Mouse (Mus musculus): ENCODE data around the gene Asap2. TPM values are rescaled to one million over a fixed set of nuclear protein-coding genes. Genes with fewer than 3 reads are reported as not detected.

Gene Asap2
- polyA plus RNA-seq, 2 experiments: 1.0 to 2.0 TPM

DNA sequence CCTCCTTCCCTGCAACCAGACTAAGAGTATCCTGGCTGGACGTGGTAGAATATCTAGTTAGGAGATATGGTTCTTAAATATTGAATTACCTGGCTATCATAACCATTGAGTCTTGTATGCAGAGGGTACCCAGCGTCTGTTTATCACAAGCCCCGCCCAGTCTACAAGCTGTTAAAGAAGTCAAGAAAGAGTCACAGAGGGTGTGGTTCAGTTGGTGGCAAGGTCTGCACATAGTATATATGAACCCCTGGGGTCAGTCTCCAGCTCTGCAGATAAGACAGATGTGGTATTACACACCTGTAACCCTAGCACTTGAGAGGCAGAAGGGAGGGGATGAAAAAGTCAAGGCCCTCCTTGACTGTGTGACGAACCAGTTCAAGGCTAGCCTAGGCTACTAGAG lies 215.5 kb downstream of the Asap2 start:
- Histone ChIP-seq H3K4me3 (ENCODE audit: insufficient read depth in 1 of 2, low read depth in 2 of 2, low read length in 2 of 2) (no peak overlapping the region), H3K27me3 (ENCODE audit: control insufficient read depth, insufficient read depth, low read length) (no peaks in the 10 kb centered on the region), H3K4me2 (ENCODE audit: low read depth) (no peak overlapping the region), H3K27ac (no peak overlapping the region), H3K9me3 (ENCODE audit: control insufficient read depth, low read length) (no peaks in the 10 kb centered on the region), H3K9ac (replicated peaks) (no peak overlapping the region), H3K4me1 (replicated peaks; ENCODE audit: control insufficient read depth in 2 of 2, insufficient read depth in 2 of 2, low read length in 1 of 2) (peaks cover 11 to 45% of the 10 kb centered on the region in 2 experiments), H3K36me3 (replicated peaks; ENCODE audit: control insufficient read depth, insufficient read depth, low read depth) (no peaks in the 10 kb centered on the region)
- TF ChIP-seq EP300 (IDR thresholded peaks at IDR 0.05; ENCODE audit: low read depth) (0 out of 2 replicates have a peak, but pooled peaks have one; percentile 14), CTCF (IDR thresholded peaks at IDR 0.05; ENCODE audit: low read depth) (no peak)
- DNase-seq (ENCODE audit: low read depth in 3 of 3, low spot score in 3 of 3) (no peak), ATAC-seq (ENCODE audit: insufficient read depth) (peak; percentile 66)
- WGBS (ENCODE audit: insufficient replicate concordance): 29% methylated on average over 4 of the region's 4 CpGs

DNA sequence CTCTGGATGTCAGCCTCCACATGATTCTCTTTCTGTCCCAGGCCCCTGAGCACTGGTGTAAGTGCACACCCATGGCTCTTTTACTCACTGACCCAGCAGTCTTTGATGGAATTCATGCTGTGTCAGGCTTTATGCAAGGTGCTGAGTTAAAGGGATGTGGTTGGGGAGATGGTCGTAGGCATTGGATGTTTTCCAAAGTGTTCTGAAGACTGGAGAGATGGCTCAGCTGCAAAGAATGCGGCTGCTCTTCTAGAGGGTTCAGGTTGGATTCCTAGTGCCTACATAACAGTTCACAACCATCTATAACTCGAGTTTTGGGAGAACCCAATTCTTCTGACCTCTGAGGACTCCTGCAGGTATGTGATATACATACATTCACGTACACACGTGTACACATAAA lies 217.2 kb downstream of the Asap2 start:
- ATAC-seq (ENCODE audit: insufficient read depth) (no peak), DNase-seq (ENCODE audit: low read depth in 3 of 3, low spot score in 3 of 3) (no peak)
- H3K4me2 ChIP-seq (ENCODE audit: low read depth): no peak overlapping the region
- no peak overlapping the region for H3K27ac ChIP-seq
- no peaks in the 10 kb centered on the region for H3K9me3 ChIP-seq (ENCODE audit: control insufficient read depth, low read length)
- no peaks in the 10 kb centered on the region for H3K27me3 ChIP-seq (ENCODE audit: control insufficient read depth, insufficient read depth, low read length)
- no peaks in the 10 kb centered on the region for H3K36me3 ChIP-seq (replicated peaks; ENCODE audit: control insufficient read depth, insufficient read depth, low read depth)
- H3K4me3 ChIP-seq (ENCODE audit: insufficient read depth in 1 of 2, low read depth in 2 of 2, low read length in 2 of 2): no peak overlapping the region
- no peak overlapping the region for H3K9ac ChIP-seq (replicated peaks)
- 68% methylated on average over 5 of the region's 5 CpGs for WGBS (ENCODE audit: insufficient replicate concordance)
- peaks cover 11 to 35% of the 10 kb centered on the region in 2 experiments for H3K4me1 ChIP-seq (replicated peaks; ENCODE audit: control insufficient read depth in 2 of 2, insufficient read depth in 2 of 2, low read length in 1 of 2)
- TF ChIP-seq CTCF (IDR thresholded peaks at IDR 0.05; ENCODE audit: low read depth) (no peak), EP300 (IDR thresholded peaks at IDR 0.05; ENCODE audit: low read depth) (no peak)

DNA sequence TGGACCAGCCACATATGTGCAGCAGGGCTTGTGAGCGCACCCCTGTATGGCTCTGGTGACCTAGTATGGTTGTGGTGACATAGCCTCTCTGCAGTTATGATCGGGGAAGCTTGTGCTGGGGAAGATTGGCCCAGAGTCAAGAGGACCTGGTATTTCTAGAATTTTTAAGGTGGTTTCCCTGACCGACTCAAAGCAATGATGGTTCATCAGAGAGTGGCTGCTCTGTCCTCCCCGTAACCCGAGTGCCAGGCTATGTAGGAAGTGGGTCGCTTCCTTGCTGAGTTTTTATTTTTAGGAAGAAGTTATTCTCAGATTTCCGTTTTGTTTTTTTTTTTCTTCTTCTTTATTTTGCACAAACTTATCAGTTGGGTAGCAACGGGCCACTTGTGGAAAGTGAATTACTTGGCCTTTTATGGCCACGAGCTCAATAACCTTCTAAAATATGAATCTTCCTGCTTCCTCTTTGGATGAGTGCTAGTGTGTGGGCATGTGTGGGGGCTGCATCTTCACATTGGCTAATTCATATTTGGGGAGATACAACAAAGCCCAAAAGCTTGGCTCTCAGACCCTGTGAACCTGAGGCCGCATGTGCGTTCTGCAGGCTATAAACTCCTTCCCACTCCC lies 218.0 kb downstream of the Asap2 start:
- Histone ChIP-seq H3K9ac (replicated peaks) (no peak overlapping the region), H3K36me3 (replicated peaks; ENCODE audit: control insufficient read depth, insufficient read depth, low read depth) (no peaks in the 10 kb centered on the region), H3K27ac (no peak overlapping the region), H3K4me3 (ENCODE audit: insufficient read depth in 1 of 2, low read depth in 2 of 2, low read length in 2 of 2) (no peak overlapping the region), H3K4me1 (replicated peaks; ENCODE audit: control insufficient read depth in 2 of 2, insufficient read depth in 2 of 2, low read length in 1 of 2) (peaks cover 11 to 35% of the 10 kb centered on the region in 2 experiments), H3K27me3 (ENCODE audit: control insufficient read depth, insufficient read depth, low read length) (no peaks in the 10 kb centered on the region), H3K9me3 (ENCODE audit: control insufficient read depth, low read length) (no peaks in the 10 kb centered on the region), H3K4me2 (ENCODE audit: low read depth) (no peak overlapping the region)
- no peak for ATAC-seq (ENCODE audit: insufficient read depth)
- no peak for TF ChIP-seq EP300 (IDR thresholded peaks at IDR 0.05; ENCODE audit: low read depth)
- TF ChIP-seq CTCF (IDR thresholded peaks at IDR 0.05; ENCODE audit: low read depth): no peak
- WGBS (ENCODE audit: insufficient replicate concordance): 50% methylated on average over 11 of the region's 11 CpGs
- no peak for DNase-seq (ENCODE audit: low read depth in 3 of 3, low spot score in 3 of 3)

GRCm38 (mm10) chr12:21209273-21209672 lies 219.0 kb downstream of the Asap2 start:
- Histone ChIP-seq H3K27ac (no peak overlapping the region), H3K9ac (replicated peaks) (no peak overlapping the region), H3K27me3 (ENCODE audit: control insufficient read depth, insufficient read depth, low read length) (no peaks in the 10 kb centered on the region), H3K36me3 (replicated peaks; ENCODE audit: control insufficient read depth, insufficient read depth, low read depth) (no peaks in the 10 kb centered on the region), H3K4me1 (replicated peaks; ENCODE audit: control insufficient read depth in 2 of 2, insufficient read depth in 2 of 2, low read length in 1 of 2) (peaks cover 11 to 35% of the 10 kb centered on the region in 2 experiments), H3K4me2 (ENCODE audit: low read depth) (no peak overlapping the region), H3K4me3 (ENCODE audit: insufficient read depth in 1 of 2, low read depth in 2 of 2, low read length in 2 of 2) (no peak overlapping the region), H3K9me3 (ENCODE audit: control insufficient read depth, low read length) (no peaks in the 10 kb centered on the region)
- no peak for DNase-seq (ENCODE audit: low read depth in 3 of 3, low spot score in 3 of 3)
- no peak for ATAC-seq (ENCODE audit: insufficient read depth)
- 72% methylated on average over 10 of the region's 10 CpGs for WGBS (ENCODE audit: insufficient replicate concordance)
- TF ChIP-seq CTCF (IDR thresholded peaks at IDR 0.05; ENCODE audit: low read depth) (no peak), EP300 (IDR thresholded peaks at IDR 0.05; ENCODE audit: low read depth) (no peak)

DNA sequence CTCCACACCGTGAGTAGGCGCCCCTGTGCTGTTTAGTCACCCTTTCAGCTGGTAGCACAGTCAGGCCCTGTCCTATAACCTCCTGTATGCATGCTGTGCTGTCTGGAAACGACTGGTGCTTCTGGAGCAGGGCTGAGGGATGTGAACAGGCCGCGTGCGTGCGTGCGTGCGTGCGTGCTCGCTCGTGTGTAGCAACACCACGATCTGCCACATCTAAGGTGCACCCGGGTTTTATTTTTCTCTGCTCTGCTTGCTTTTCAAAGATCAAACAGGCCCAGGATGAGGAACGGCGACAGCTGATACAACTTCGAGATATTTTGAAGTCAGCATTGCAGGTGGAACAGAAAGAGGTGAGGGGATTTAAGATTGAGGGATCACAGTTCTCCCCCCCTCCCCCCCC lies 222.6 kb downstream of the Asap2 start:
- 77% methylated on average over 17 of the region's 17 CpGs for WGBS (ENCODE audit: insufficient replicate concordance)

More for the DNA sequence above, 222.6 kb downstream of the Asap2 start:
- H3K4me2 ChIP-seq (ENCODE audit: low read depth): no peak overlapping the region
- no peaks in the 10 kb centered on the region for H3K36me3 ChIP-seq (replicated peaks; ENCODE audit: control insufficient read depth, insufficient read depth, low read depth)
- H3K9ac ChIP-seq (replicated peaks): no peak overlapping the region
- TF ChIP-seq CTCF (IDR thresholded peaks at IDR 0.05; ENCODE audit: low read depth) (no peak), EP300 (IDR thresholded peaks at IDR 0.05; ENCODE audit: low read depth) (no peak)
- H3K27me3 ChIP-seq (ENCODE audit: control insufficient read depth, insufficient read depth, low read length): no peaks in the 10 kb centered on the region
- H3K9me3 ChIP-seq (ENCODE audit: control insufficient read depth, low read length): no peaks in the 10 kb centered on the region
- no peak for DNase-seq (ENCODE audit: low read depth in 3 of 3, low spot score in 3 of 3)
- H3K4me1 ChIP-seq (replicated peaks; ENCODE audit: control insufficient read depth in 2 of 2, insufficient read depth in 2 of 2, low read length in 1 of 2): peaks cover 0 to 23% of the 10 kb centered on the region in 2 experiments; a peak in 3 of 4 replicates
- no peak for ATAC-seq (ENCODE audit: insufficient read depth)
- no peak overlapping the region for H3K27ac ChIP-seq
- no peak overlapping the region for H3K4me3 ChIP-seq (ENCODE audit: insufficient read depth in 1 of 2, low read depth in 2 of 2, low read length in 2 of 2)
